ENCODE assay signal across 25 mouse cellular contexts in the genomic region with DNA sequence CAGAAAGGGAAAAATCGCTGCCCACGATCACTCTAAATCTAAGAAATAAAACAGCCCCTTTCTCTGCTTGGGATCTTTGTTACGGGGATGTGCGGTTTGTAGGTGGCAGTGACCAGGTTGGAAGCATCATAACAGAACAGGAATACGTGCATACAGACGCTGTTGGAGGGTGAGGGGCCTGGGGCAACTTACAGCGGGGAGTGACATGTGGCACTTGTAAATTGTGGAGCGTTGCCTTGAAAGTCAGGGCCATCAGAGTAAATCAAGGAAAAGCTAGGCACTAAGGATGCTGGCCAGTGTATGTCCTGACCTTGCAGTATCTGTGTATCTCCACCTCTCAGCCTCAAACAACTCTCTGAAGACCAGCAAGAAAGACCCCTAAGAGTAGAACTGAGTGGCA. TPM values are rescaled to one million over a fixed set of nuclear protein-coding genes. Genes with fewer than 3 reads are reported as not detected.
A peak's percentile ranks its signal among the peaks of the same experiment; 100 is the strongest.
DNase-seq lines count a peak whose midpoint lies in the region; TF ChIP-seq lines count a peak whose summit lies in the region.
"Had no signal": no experiment of that assay in that cellular context is flagged by ENCODE, and none has a peak within 500 bp of the region (broad histone marks: within the 10 kb centered on the region; RNA-seq: fewer than 3 reads in every experiment).

No protein-coding gene starts in this region.

- H3K27me3 ChIP-seq in heart, embryonic 10.5 days (ENCODE audit: insufficient read depth, poor library complexity, severe bottlenecking) = peaks cover 44% of the 10 kb centered on the region
- no peaks in the 10 kb centered on the region for H3K27me3 ChIP-seq in spleen, adult 2 months (ENCODE audit: control insufficient read depth, insufficient read depth, low read length)
- H3K27me3 ChIP-seq: Patski had no signal

- no peaks in the 10 kb centered on the region for H3K9me3 ChIP-seq in heart, embryonic 10.5 days
- H3K9me3 ChIP-seq: embryonic facial prominence, embryonic 13.5 days; hindbrain, embryonic 12.5 days; kidney, embryonic 15.5 days; neural tube, embryonic 12.5 days had no signal

- no peak overlapping the region for H3K4me3 ChIP-seq in heart, embryonic 10.5 days
- H3K4me3 ChIP-seq in spleen, adult 2 months (ENCODE audit: extremely low read depth, insufficient read depth, insufficient read length) = peak overlapping the region; percentile 14
- H3K4me3 ChIP-seq in brown adipose tissue, adult 24 weeks (ENCODE audit: insufficient read depth, low read depth, low read length) = peak overlapping the region; percentile 55
- H3K4me3 ChIP-seq: embryonic facial prominence, embryonic 13.5 days; erythroblast, embryonic 14.5 days; hindbrain, embryonic 12.5 days; kidney, embryonic 15.5 days; neural tube, embryonic 12.5 days had no signal

- TF ChIP-seq POLR2A in spleen, adult 2 months (IDR thresholded peaks at IDR 0.05; ENCODE audit: low read depth, low read length) = no peak

- no peaks in the 10 kb centered on the region for H3K36me3 ChIP-seq in heart, embryonic 10.5 days
- H3K36me3 ChIP-seq in spleen, adult 2 months (ENCODE audit: control insufficient read depth, insufficient read depth, low read length) = no peaks in the 10 kb centered on the region
- H3K36me3 ChIP-seq: embryonic facial prominence, embryonic 13.5 days; hindbrain, embryonic 12.5 days; kidney, embryonic 15.5 days; neural tube, embryonic 12.5 days had no signal

- intact Hi-C loops in heart, postnatal 10 days (cut with DNase I) = no loop called here

- DNase-seq in heart, embryonic 10.5 days (ENCODE audit: low spot score) = peak; percentile 50
- DNase-seq in heart, postnatal 10 days = no peak
- DNase-seq in spleen, adult 2 months (ENCODE audit: low read depth in 1 of 2, low spot score in 2 of 2) = no peak
- no peak for DNase-seq in spleen, postnatal 14 days (ENCODE audit: low spot score in 2 of 2)
- no peak for DNase-seq in urinary bladder, postnatal 10 days (ENCODE audit: low spot score)
- no peak for DNase-seq in urinary bladder, postnatal 25 days (ENCODE audit: low spot score)
- DNase-seq: adrenal gland, adult 8-10 months; cerebellum, adult 18-20 months; cerebellum, postnatal 36 days; embryo, embryonic 11 days; gastrocnemius, postnatal 10 days; kidney, adult 11 months; kidney, postnatal 36 days; layer of hippocampus, postnatal 36 days; lung, postnatal 14 days; midbrain, embryonic 14.5 days; right cerebral cortex, postnatal 14 days had no signal

- H3K4me1 ChIP-seq in heart, embryonic 10.5 days = peaks cover 33% of the 10 kb centered on the region
- peaks cover 29% of the 10 kb centered on the region; the same call in 1 of the 2 replicates for H3K4me1 ChIP-seq in spleen, adult 2 months (ENCODE audit: control insufficient read depth, insufficient read depth, insufficient read length)
- H3K4me1 ChIP-seq in brown adipose tissue, adult 24 weeks (ENCODE audit: control insufficient read depth, insufficient read depth, insufficient read length, low read length) = peaks cover 29% of the 10 kb centered on the region

- 81% methylated on average over 8 of the region's 8 CpGs for WGBS in heart, embryonic 10.5 days
- 47% methylated on average over 8 of the region's 8 CpGs for WGBS in spleen, adult 2 months

- no peak overlapping the region for H3K27ac ChIP-seq in heart, embryonic 10.5 days
- peak overlapping the region; percentile 85 for H3K27ac ChIP-seq in spleen, adult 2 months (ENCODE audit: insufficient read depth, low read length)
- peak overlapping the region; percentile 97 for H3K27ac ChIP-seq in brown adipose tissue, adult 24 weeks (replicated peaks; ENCODE audit: low read depth, low read length)
- H3K27ac ChIP-seq: embryonic facial prominence, embryonic 13.5 days; hindbrain, embryonic 12.5 days; kidney, embryonic 15.5 days; neural tube, embryonic 12.5 days had no signal

- no peak for TF ChIP-seq CTCF in spleen, adult 2 months (IDR thresholded peaks at IDR 0.05; ENCODE audit: extremely low read depth, insufficient read depth, insufficient read length, insufficient replicate concordance)

RNA-seq across cellular contexts. Expression of a gene that starts 59.9 kb away (rescaled TPM):
- 0.23 and 0.38 TPM in 2 replicates for polyA plus RNA-seq in heart, embryonic 10.5 days (2016; fragmentation: Nextera tagmentation; extraction: Ambion mirVana)
- 1 to 10 TPM; 1.7 TPM for total RNA-seq in heart, postnatal 10 days (2021)
- 38.9 and 49.1 TPM in 2 replicates for polyA plus RNA-seq in spleen, adult 2 months (2012; rRNA removed)
- polyA plus RNA-seq in brown adipose tissue, adult 24 weeks (2012; ENCODE audit: insufficient read depth, insufficient read length, missing spikeins) = 1.3 and 3.3 TPM in 2 replicates
- total RNA-seq: layer of hippocampus, postnatal 36 days; left cerebral cortex, postnatal 10 days had no signal
